Mouse (Mus musculus): ENCODE results near the gene Gk.

- TF ChIP-seq CTCF (IDR thresholded peaks at IDR 0.05; ENCODE audit: borderline replicate concordance, extremely low read depth, insufficient read depth, insufficient read length): no peak
- TF ChIP-seq POLR2A (IDR thresholded peaks at IDR 0.05; ENCODE audit: borderline replicate concordance, extremely low read depth, insufficient read depth, insufficient read length, poor library complexity, severe bottlenecking): no peak
These were observed 26.4 kb upstream of the Gk start for GRCm38 (mm10) chrX:85803006-85803405.
